Mouse (Mus musculus): Measurements from ENCODE around the gene Cox7a2. TPM values are rescaled to one million over a fixed set of nuclear protein-coding genes. Genes with fewer than 3 reads are reported as not detected.
A peak's percentile ranks its signal among the peaks of the same experiment; 100 is the strongest.

Gene Cox7a2
- polyA plus RNA-seq, 1 experiment from 2014 or later: 830 TPM

DNA sequence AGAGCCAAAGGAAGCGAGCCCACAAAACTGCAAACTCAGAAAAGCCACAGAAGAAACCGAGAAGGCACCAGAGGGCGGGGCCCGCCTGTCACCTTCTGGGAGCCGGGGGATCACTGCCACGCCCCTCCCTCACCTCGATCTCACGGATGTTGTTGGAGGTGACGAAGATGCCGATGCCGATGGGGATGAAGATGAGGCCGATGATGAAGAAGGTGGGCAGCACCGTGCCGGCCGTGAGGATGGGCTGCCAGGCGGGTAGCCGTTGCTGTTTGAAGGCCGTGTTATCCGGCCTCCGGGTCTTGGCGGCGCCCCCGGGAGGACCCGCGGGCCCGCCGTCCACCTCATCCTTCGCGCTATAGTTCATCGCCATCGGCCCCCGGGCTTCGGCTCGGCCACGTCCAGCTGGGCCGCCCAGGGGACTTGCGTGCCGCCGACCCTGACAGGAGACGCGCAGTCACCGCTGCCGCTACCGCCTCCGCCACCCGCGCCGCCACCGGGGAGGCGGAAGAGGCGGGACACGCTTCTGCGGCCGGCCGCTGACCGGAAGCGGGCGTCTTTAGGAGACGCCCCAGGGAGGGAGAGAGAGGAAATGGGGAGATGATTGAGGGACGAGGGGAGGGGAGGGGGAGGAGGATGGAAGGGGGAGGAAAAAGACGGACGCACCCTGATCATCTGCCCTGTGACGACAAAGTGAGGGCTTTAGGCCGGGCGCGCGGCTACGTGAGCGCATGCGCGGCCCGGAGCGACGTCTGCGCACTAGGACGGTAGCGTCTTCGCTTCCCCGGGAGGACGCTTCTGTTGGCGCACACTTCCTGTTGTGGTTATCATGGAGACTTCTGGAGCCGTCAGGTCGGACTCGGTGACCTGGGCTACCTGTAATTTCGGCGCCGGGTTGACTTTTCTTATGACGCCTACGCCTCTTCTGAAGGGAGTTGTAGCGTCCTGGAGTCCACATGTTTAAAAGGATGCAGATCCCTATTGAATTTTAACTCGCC is 33.5 kb upstream of the Cox7a2 start, which contains the start of gene Tmem30a:
Gene Tmem30a, minus strand, starts transcription at position 667 of the 995 bp plus-strand sequence.
- H3K27me3 ChIP-seq (replicated peaks; ENCODE audit: control insufficient read depth, insufficient read depth, low read length): no peaks in the 10 kb centered on the region
- H3K4me1 ChIP-seq (replicated peaks; ENCODE audit: control insufficient read depth, insufficient read depth, low read length): 0 out of 2 replicates have a peak, but pooled peaks cover 3% of the 10 kb centered on the region
- under 1% methylated on average over 89 of the region's 91 CpGs for WGBS
- peak within 1 kb of the TSS; percentile 89 for H3K4me3 ChIP-seq (ENCODE audit: low read depth, low read length)
- H3K36me3 ChIP-seq (ENCODE audit: control insufficient read depth, insufficient read depth, low read length): no peaks in the 10 kb centered on the region
- DNase-seq (ENCODE audit: low spot score) (peak; percentile 91), ATAC-seq (replicated peaks; ENCODE audit: low FRiP score, low TSS enrichment, low read depth) (peak; percentile 99)
- H3K9ac ChIP-seq (ENCODE audit: low read length): peak within 1 kb of the TSS; percentile 78
- peak within 1 kb of the TSS; percentile 88 for H3K27ac ChIP-seq (ENCODE audit: low read depth)
- no peaks in the 10 kb centered on the region for H3K9me3 ChIP-seq (ENCODE audit: control insufficient read depth, low read length)
- peak within 1 kb of the TSS; percentile 77 for H3K4me2 ChIP-seq (ENCODE audit: low read length)

DNA sequence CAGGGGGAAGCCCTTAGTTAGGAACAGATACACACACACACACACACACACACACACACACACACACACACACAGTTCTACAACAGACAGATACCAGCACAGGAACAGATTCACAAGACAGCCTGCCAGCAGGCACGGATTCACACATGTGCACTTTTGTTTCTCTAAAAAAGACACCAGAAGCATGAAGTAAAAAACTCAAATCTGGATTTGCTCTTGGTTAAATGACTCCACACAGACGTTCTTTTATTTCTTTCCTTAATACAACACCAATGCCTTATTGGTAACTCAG is 26.1 kb upstream of the Cox7a2 start:
- no peak overlapping the region for H3K9ac ChIP-seq (ENCODE audit: low read length)
- no peak overlapping the region for H3K27ac ChIP-seq (ENCODE audit: low read depth)
- H3K27me3 ChIP-seq (replicated peaks; ENCODE audit: control insufficient read depth, insufficient read depth, low read length): no peaks in the 10 kb centered on the region
- no peak overlapping the region for H3K4me2 ChIP-seq (ENCODE audit: low read length)
- DNase-seq (ENCODE audit: low spot score): no peak
- WGBS: 60% methylated on average over 2 of the region's 2 CpGs
- ATAC-seq (replicated peaks; ENCODE audit: low FRiP score, low TSS enrichment, low read depth): no peak
- H3K4me3 ChIP-seq (ENCODE audit: low read depth, low read length): no peak overlapping the region
- no peaks in the 10 kb centered on the region for H3K9me3 ChIP-seq (ENCODE audit: control insufficient read depth, low read length)
- H3K4me1 ChIP-seq (replicated peaks; ENCODE audit: control insufficient read depth, insufficient read depth, low read length): no peaks in the 10 kb centered on the region
- H3K36me3 ChIP-seq (ENCODE audit: control insufficient read depth, insufficient read depth, low read length): no peaks in the 10 kb centered on the region

DNA sequence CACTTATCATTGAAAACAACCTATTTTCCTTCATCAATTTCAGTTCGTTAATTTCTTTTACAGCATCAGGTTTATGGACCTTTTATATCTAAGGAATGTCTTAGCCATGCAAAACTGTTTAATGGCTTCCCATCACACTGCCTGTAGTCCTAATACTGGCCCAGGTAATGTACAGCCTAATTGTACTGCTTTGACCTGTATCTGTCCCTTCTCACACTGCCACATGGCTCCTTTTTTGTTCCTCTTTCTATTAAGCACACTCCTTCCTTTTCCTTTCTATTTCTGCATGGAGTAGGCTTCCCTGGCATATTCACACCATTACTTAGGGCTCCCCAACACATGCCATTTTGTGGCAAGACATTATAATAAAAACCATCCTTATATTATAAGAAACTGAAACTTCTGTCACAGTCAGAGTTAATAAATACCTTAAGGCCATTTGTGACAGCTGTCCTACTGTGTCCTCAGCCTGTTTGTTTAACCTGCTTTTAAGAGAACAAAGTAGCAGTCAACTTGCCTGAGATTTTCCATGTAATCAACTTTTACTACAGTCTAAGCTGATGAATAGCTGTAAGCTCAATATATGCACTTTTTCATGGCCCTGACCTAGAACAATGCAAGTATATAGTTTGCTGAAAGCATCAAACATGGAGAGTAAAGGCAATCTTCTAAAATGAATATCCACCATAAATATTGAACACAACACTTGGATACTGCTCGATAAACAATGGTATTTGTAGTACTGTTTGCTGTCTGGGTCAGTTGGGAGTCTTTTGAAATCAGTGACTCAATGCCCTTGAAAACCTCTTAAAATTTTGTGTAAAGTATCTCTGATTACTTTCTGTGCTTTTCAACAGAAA is 25.5 kb upstream of the Cox7a2 start:
- H3K4me3 ChIP-seq (ENCODE audit: low read depth, low read length): no peak overlapping the region
- H3K9me3 ChIP-seq (ENCODE audit: control insufficient read depth, low read length): no peaks in the 10 kb centered on the region
- WGBS: 85% methylated on average over 2 of the region's 2 CpGs

DNA sequence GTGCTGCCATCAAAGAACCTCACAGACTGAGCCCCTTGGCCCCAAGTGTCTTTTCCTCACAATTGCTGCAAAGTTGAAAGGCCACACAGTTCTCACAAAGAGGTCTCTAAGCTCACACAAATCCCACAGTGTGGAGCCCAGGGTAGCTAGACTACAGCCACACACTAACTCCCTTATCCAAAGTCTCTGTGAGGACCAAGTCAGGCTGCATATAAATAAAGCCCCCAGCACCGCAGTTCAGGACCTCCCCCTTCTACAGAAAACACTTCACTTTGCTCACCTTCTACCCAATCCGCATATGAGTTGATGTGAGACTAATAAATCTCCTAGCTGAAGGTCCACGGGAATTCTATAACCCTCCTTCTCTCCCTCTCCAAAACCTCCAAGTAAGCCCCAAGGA is 24.8 kb upstream of the Cox7a2 start:
- Histone ChIP-seq H3K9me3 (ENCODE audit: control insufficient read depth, low read length) (no peaks in the 10 kb centered on the region), H3K4me1 (replicated peaks; ENCODE audit: control insufficient read depth, insufficient read depth, low read length) (no peaks in the 10 kb centered on the region), H3K36me3 (ENCODE audit: control insufficient read depth, insufficient read depth, low read length) (no peaks in the 10 kb centered on the region), H3K27me3 (replicated peaks; ENCODE audit: control insufficient read depth, insufficient read depth, low read length) (no peaks in the 10 kb centered on the region), H3K4me2 (ENCODE audit: low read length) (no peak overlapping the region), H3K4me3 (ENCODE audit: low read depth, low read length) (no peak overlapping the region), H3K27ac (ENCODE audit: low read depth) (no peak overlapping the region), H3K9ac (ENCODE audit: low read length) (no peak overlapping the region)
- no peak for DNase-seq (ENCODE audit: low spot score)
- ATAC-seq (replicated peaks; ENCODE audit: low FRiP score, low TSS enrichment, low read depth): no peak
- WGBS: 38% methylated on average over 3 of the region's 3 CpGs

More for the DNA sequence above, 25.5 kb upstream of the Cox7a2 start:
- no peak overlapping the region for H3K27ac ChIP-seq (ENCODE audit: low read depth)
- no peak overlapping the region for H3K4me2 ChIP-seq (ENCODE audit: low read length)
- H3K27me3 ChIP-seq (replicated peaks; ENCODE audit: control insufficient read depth, insufficient read depth, low read length): no peaks in the 10 kb centered on the region
- no peaks in the 10 kb centered on the region for H3K4me1 ChIP-seq (replicated peaks; ENCODE audit: control insufficient read depth, insufficient read depth, low read length)
- H3K36me3 ChIP-seq (ENCODE audit: control insufficient read depth, insufficient read depth, low read length): no peaks in the 10 kb centered on the region
- ATAC-seq (replicated peaks; ENCODE audit: low FRiP score, low TSS enrichment, low read depth) (no peak), DNase-seq (ENCODE audit: low spot score) (no peak)
- H3K9ac ChIP-seq (ENCODE audit: low read length): no peak overlapping the region

- Histone ChIP-seq H3K27ac (ENCODE audit: low read depth) (no peak overlapping the region), H3K9me3 (ENCODE audit: control insufficient read depth, low read length) (no peaks in the 10 kb centered on the region), H3K36me3 (ENCODE audit: control insufficient read depth, insufficient read depth, low read length) (peaks cover 22% of the 10 kb centered on the region), H3K4me3 (ENCODE audit: low read depth, low read length) (no peak overlapping the region), H3K9ac (ENCODE audit: low read length) (no peak overlapping the region), H3K4me1 (replicated peaks; ENCODE audit: control insufficient read depth, insufficient read depth, low read length) (no peaks in the 10 kb centered on the region), H3K27me3 (replicated peaks; ENCODE audit: control insufficient read depth, insufficient read depth, low read length) (no peaks in the 10 kb centered on the region), H3K4me2 (ENCODE audit: low read length) (no peak overlapping the region)
- WGBS: 79% methylated on average over 2 of the region's 2 CpGs
- no peak for ATAC-seq (replicated peaks; ENCODE audit: low FRiP score, low TSS enrichment, low read depth)
- no peak for DNase-seq (ENCODE audit: low spot score)
Measured at GRCm38 (mm10) chr9:79779354-79779753, 19.7 kb upstream of the Cox7a2 start.

- Histone ChIP-seq H3K4me1 (replicated peaks; ENCODE audit: control insufficient read depth, insufficient read depth, low read length) (no peaks in the 10 kb centered on the region), H3K27me3 (replicated peaks; ENCODE audit: control insufficient read depth, insufficient read depth, low read length) (no peaks in the 10 kb centered on the region), H3K27ac (ENCODE audit: low read depth) (no peak overlapping the region), H3K9me3 (ENCODE audit: control insufficient read depth, low read length) (no peaks in the 10 kb centered on the region), H3K4me2 (ENCODE audit: low read length) (no peak overlapping the region), H3K4me3 (ENCODE audit: low read depth, low read length) (no peak overlapping the region), H3K9ac (ENCODE audit: low read length) (no peak overlapping the region), H3K36me3 (ENCODE audit: control insufficient read depth, insufficient read depth, low read length) (peaks cover 14% of the 10 kb centered on the region)
- ATAC-seq (replicated peaks; ENCODE audit: low FRiP score, low TSS enrichment, low read depth): no peak
- no peak for DNase-seq (ENCODE audit: low spot score)
- WGBS: 92% methylated on average over 5 of the region's 5 CpGs
Measured at GRCm38 (mm10) chr9:79766991-79767545, 7.4 kb upstream of the Cox7a2 start.

GRCm38 (mm10) chr9:79765329-79765728 is 5.7 kb upstream of the Cox7a2 start:
- ATAC-seq (replicated peaks; ENCODE audit: low FRiP score, low TSS enrichment, low read depth) (no peak), DNase-seq (ENCODE audit: low spot score) (no peak)
- Histone ChIP-seq H3K9me3 (ENCODE audit: control insufficient read depth, low read length) (no peaks in the 10 kb centered on the region), H3K4me2 (ENCODE audit: low read length) (no peak overlapping the region), H3K27ac (ENCODE audit: low read depth) (no peak overlapping the region), H3K4me1 (replicated peaks; ENCODE audit: control insufficient read depth, insufficient read depth, low read length) (no peaks in the 10 kb centered on the region), H3K27me3 (replicated peaks; ENCODE audit: control insufficient read depth, insufficient read depth, low read length) (no peaks in the 10 kb centered on the region), H3K9ac (ENCODE audit: low read length) (no peak overlapping the region), H3K4me3 (ENCODE audit: low read depth, low read length) (no peak overlapping the region), H3K36me3 (ENCODE audit: control insufficient read depth, insufficient read depth, low read length) (0 out of 2 replicates have a peak, but pooled peaks cover 2% of the 10 kb centered on the region)
- WGBS: 85% methylated on average over 4 of the region's 4 CpGs

DNA sequence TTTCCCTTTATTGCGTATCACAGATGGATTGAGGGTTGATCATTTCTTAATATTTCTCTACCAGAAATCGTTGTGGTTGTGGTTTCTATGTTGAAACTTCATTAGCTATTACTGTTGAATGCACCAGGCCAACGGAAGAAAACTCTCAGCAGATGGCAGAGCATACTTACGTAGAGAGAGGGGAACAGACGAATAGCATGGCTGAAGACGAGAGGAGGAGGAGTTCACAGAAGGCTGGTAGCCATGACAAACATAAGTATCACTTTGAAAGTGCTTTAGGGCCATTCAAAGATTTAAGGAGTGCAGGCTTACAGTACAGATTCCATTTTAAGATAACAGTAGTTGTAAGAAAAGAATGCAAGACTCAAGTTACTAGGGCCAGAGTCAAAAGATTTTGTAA is 2.8 kb upstream of the Cox7a2 start:
- peaks cover 4% of the 10 kb centered on the region for H3K36me3 ChIP-seq (ENCODE audit: control insufficient read depth, insufficient read depth, low read length)
- no peak for DNase-seq (ENCODE audit: low spot score)
- H3K9ac ChIP-seq (ENCODE audit: low read length): no peak overlapping the region
- H3K4me3 ChIP-seq (ENCODE audit: low read depth, low read length): no peak overlapping the region
- peaks cover 10% of the 10 kb centered on the region for H3K4me1 ChIP-seq (replicated peaks; ENCODE audit: control insufficient read depth, insufficient read depth, low read length)
- H3K9me3 ChIP-seq (ENCODE audit: control insufficient read depth, low read length): no peaks in the 10 kb centered on the region
- H3K27me3 ChIP-seq (replicated peaks; ENCODE audit: control insufficient read depth, insufficient read depth, low read length): no peaks in the 10 kb centered on the region
- no peak overlapping the region for H3K4me2 ChIP-seq (ENCODE audit: low read length)
- 79% methylated on average over 6 of the region's 6 CpGs for WGBS
- ATAC-seq (replicated peaks; ENCODE audit: low FRiP score, low TSS enrichment, low read depth): no peak
- no peak overlapping the region for H3K27ac ChIP-seq (ENCODE audit: low read depth)

Data from intestine, embryonic 14.5 days (tissue).